In the genomic region with DNA sequence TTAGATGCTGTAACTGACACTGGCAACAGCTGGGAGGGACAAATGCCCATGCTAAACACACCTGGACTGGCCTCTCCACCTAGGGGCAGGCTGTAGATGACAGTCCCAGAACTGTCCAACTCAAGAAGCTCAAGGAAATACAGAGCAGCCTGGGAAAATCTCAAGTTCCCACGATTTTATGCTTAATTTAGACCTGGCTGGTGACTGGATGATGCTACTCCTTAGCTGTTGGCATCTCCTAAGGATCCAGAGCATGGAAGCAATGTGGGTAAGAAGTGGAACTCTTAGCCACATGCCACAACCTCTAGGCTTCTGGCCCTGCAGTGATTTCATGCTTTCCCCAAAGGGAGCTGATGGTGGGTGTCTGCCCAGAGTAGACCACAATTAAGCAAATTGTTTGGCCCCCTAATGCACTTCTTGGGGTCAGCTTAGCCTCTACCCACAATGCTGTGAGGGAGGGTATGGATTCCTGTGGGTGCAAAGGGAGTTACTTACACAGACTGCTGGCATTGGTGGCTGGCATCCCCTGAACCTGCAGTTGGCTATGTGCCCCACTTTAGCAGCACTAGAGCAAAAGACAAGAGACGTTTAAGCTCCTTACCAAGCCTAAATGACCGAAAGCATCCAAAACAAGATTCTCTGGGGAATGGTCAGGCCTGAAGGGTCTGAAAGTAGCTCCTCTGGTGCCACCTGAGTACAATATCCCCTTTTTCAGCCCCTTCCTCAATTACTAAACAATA, we compare ENCODE assay signal across 16 mouse cellular contexts. TPM values are rescaled to one million over a fixed set of nuclear protein-coding genes. Genes with fewer than 3 reads are reported as not detected.
DNase-seq lines count a peak whose midpoint lies in the region; ATAC-seq and TF ChIP-seq lines count a peak whose summit lies in the region.
"Had no signal": no experiment of that assay in that cellular context is flagged by ENCODE, and none has a peak within 500 bp of the region (broad histone marks: within the 10 kb centered on the region; RNA-seq: fewer than 3 reads in every experiment).

No protein-coding gene starts in this region.

- TF ChIP-seq CTCF in intestine, postnatal 0 days (IDR thresholded peaks at IDR 0.05; ENCODE audit: low read depth), result peak; percentile 48

- peak; percentile 74 for DNase-seq in cerebellum, adult 11-12 months
- no peak for DNase-seq in cerebellum, postnatal 4 days (ENCODE audit: low spot score in 2 of 2)
- peak; percentile 72 for DNase-seq in brain, adult 2 months (ENCODE audit: low read depth, low spot score)
- peak; percentile 64 to 68 for DNase-seq in cerebellum, postnatal 10 days
- DNase-seq in right cerebral cortex, postnatal 25 days, result no peak
- DNase-seq: heart, postnatal 4 days; layer of hippocampus, postnatal 36 days; liver, embryonic 13.5 days; right cerebral cortex, postnatal 14 days had no signal

- H3K4me1 ChIP-seq in intestine, postnatal 0 days (replicated peaks; ENCODE audit: control insufficient read depth, insufficient read depth, low read length), result no peaks in the 10 kb centered on the region
- H3K4me1 ChIP-seq in intestine, embryonic 16.5 days (ENCODE audit: control insufficient read depth, insufficient read depth, low read length), result no peaks in the 10 kb centered on the region
- H3K4me1 ChIP-seq: liver, embryonic 13.5 days; lung, embryonic 15.5 days had no signal

- H3K4me2 ChIP-seq in intestine, postnatal 0 days (replicated peaks; ENCODE audit: low read depth), result no peak overlapping the region
- no peak overlapping the region for H3K4me2 ChIP-seq in intestine, embryonic 16.5 days (ENCODE audit: low read depth, low read length)
- H3K4me2 ChIP-seq: kidney, embryonic 15.5 days; liver, embryonic 13.5 days; lung, embryonic 15.5 days had no signal

- no peak overlapping the region for H3K27ac ChIP-seq in intestine, postnatal 0 days (ENCODE audit: low read depth, low read length)
- no peak overlapping the region for H3K27ac ChIP-seq in intestine, embryonic 16.5 days (ENCODE audit: low read length)
- H3K27ac ChIP-seq: forebrain, embryonic 10.5 days; kidney, embryonic 15.5 days; liver, embryonic 13.5 days; lung, embryonic 15.5 days; stomach, postnatal 0 days had no signal

- H3K9ac ChIP-seq in intestine, postnatal 0 days (ENCODE audit: low read depth, low read length), result no peak overlapping the region
- no peak overlapping the region for H3K9ac ChIP-seq in intestine, embryonic 16.5 days (ENCODE audit: low read depth, low read length)
- H3K9ac ChIP-seq: kidney, embryonic 15.5 days; liver, embryonic 13.5 days; lung, embryonic 15.5 days had no signal

- H3K9me3 ChIP-seq in intestine, postnatal 0 days (ENCODE audit: control insufficient read depth), result no peaks in the 10 kb centered on the region
- no peaks in the 10 kb centered on the region for H3K9me3 ChIP-seq in intestine, embryonic 16.5 days (ENCODE audit: control insufficient read depth, low read length)
- H3K9me3 ChIP-seq: forebrain, embryonic 10.5 days; kidney, embryonic 15.5 days; liver, embryonic 13.5 days; lung, embryonic 15.5 days had no signal

- H3K27me3 ChIP-seq in intestine, postnatal 0 days (replicated peaks; ENCODE audit: control insufficient read depth, insufficient read depth, low read length), result no peaks in the 10 kb centered on the region
- no peaks in the 10 kb centered on the region for H3K27me3 ChIP-seq in intestine, embryonic 16.5 days (replicated peaks; ENCODE audit: control insufficient read depth, insufficient read depth, low read length)
- H3K27me3 ChIP-seq: kidney, embryonic 15.5 days; lung, embryonic 15.5 days had no signal

- H3K36me3 ChIP-seq in intestine, postnatal 0 days (ENCODE audit: control insufficient read depth, insufficient read depth), result no peaks in the 10 kb centered on the region
- no peaks in the 10 kb centered on the region for H3K36me3 ChIP-seq in intestine, embryonic 16.5 days (ENCODE audit: control insufficient read depth, insufficient read depth, low read length)
- H3K36me3 ChIP-seq: forebrain, embryonic 10.5 days; kidney, embryonic 15.5 days; liver, embryonic 13.5 days; lung, embryonic 15.5 days had no signal

- ATAC-seq in intestine, postnatal 0 days, result no peak
- no peak for ATAC-seq in intestine, embryonic 16.5 days
- no peak for ATAC-seq in CD4-positive, CD25-positive, alpha-beta regulatory T cell, adult 4 months

- H3K4me3 ChIP-seq in intestine, postnatal 0 days (ENCODE audit: low read depth, low read length), result no peak overlapping the region
- no peak overlapping the region for H3K4me3 ChIP-seq in intestine, embryonic 16.5 days (ENCODE audit: low read length)
- H3K4me3 ChIP-seq: forebrain, embryonic 10.5 days; kidney, embryonic 15.5 days; liver, embryonic 13.5 days; lung, embryonic 15.5 days had no signal

- 86% methylated on average over 3 of the region's 3 CpGs for WGBS in intestine, postnatal 0 days
- 82% methylated on average over 3 of the region's 3 CpGs for WGBS in intestine, embryonic 16.5 days

RNA-seq across cellular contexts. Expression of a gene that starts 26.3 kb away (rescaled TPM):
- 13.5 and 14.4 TPM in 2 replicates for polyA plus RNA-seq in intestine, postnatal 0 days (2015; fragmentation: Nextera tagmentation; extraction: Ambion mirVana)
- polyA plus RNA-seq in intestine, embryonic 16.5 days (2015; fragmentation: Nextera tagmentation; extraction: Ambion mirVana), result 13.9 and 15.6 TPM in 2 replicates
- polyA plus RNA-seq in CD4-positive, CD25-positive, alpha-beta regulatory T cell, adult 4 months (2017; shearing (Covaris generic)), result under 1 TPM; 0.26 to 0.86 TPM

RNA-seq across cellular contexts. Expression of a gene that starts 48.2 kb away (rescaled TPM):
- polyA plus RNA-seq in intestine, postnatal 0 days (2015; fragmentation: Nextera tagmentation; extraction: Ambion mirVana), result 6.1 TPM in 2 replicates
- 18.9 and 19.2 TPM in 2 replicates for polyA plus RNA-seq in intestine, embryonic 16.5 days (2015; fragmentation: Nextera tagmentation; extraction: Ambion mirVana)
- 1 to 10 TPM; 3.5 to 5.9 TPM for polyA plus RNA-seq in CD4-positive, CD25-positive, alpha-beta regulatory T cell, adult 4 months (2017; shearing (Covaris generic))

RNA-seq across cellular contexts. Expression of a gene that starts 59.0 kb away (rescaled TPM):
- polyA plus RNA-seq in intestine, postnatal 0 days (2015; fragmentation: Nextera tagmentation; extraction: Ambion mirVana), result 14.5 and 16.2 TPM in 2 replicates
- polyA plus RNA-seq in intestine, embryonic 16.5 days (2015; fragmentation: Nextera tagmentation; extraction: Ambion mirVana), result 34.2 and 34.9 TPM in 2 replicates
- polyA plus RNA-seq in CD4-positive, CD25-positive, alpha-beta regulatory T cell, adult 4 months (2017; shearing (Covaris generic)), result 10 to 100 TPM in 1 of 2 experiments, 1 to 10 TPM in 1; 9.2 to 18.0 TPM

Comparison
In these comparisons a context has a peak if more than half of its experiments do, and no peak if none do; other contexts are left out.
1. DNase-seq: peak in cerebellum, adult 11-12 months (single experiment), brain, adult 2 months (single experiment) and cerebellum, postnatal 10 days (2 of 2); none in cerebellum, postnatal 4 days (0 of 2) and right cerebral cortex, postnatal 25 days (single experiment).